Mouse (Mus musculus): ENCODE data around the gene Serpina9. TPM values are rescaled to one million over a fixed set of nuclear protein-coding genes. Genes with fewer than 3 reads are reported as not detected.
A peak's percentile ranks its signal among the peaks of the same experiment; 100 is the strongest.

Serpina9 gene
- polyA plus RNA-seq, 1 experiment: 3.8 TPM

DNA sequence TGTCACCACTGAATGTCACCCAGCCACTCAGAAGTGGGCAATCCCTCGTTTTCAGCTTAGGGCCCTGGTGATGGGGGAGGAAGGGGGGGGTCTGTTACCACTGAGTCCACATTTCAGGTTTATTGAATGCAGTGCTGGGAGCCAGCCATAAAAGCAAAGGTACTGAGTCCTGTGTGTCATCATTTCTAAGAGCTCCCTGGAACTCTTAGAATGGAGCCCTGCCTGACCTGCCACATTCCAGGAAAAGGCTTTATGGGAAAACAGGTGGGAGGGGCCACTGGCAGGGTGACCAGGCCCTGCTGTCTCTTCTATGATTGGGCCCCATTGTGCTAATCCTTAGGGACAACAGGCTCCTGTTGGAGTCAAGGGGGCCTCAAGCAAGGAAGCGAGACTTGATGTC lies 17.0 kb downstream of the Serpina9 start:
- Histone ChIP-seq H3K4me1 (ENCODE audit: control insufficient read depth, insufficient read depth, low read length) (peaks cover 1% of the 10 kb centered on the region; the same call in 1 of the 2 replicates), H3K27ac (ENCODE audit: insufficient read depth, low read length) (no peak overlapping the region), H3K4me3 (ENCODE audit: insufficient read depth, low read length) (no peak overlapping the region)
- TF ChIP-seq POLR2A (IDR thresholded peaks at IDR 0.05; ENCODE audit: extremely low read depth, insufficient read depth, low read length) (no peak), CTCF (IDR thresholded peaks at IDR 0.05; ENCODE audit: extremely low read depth, insufficient read depth, low read length) (no peak)

DNA sequence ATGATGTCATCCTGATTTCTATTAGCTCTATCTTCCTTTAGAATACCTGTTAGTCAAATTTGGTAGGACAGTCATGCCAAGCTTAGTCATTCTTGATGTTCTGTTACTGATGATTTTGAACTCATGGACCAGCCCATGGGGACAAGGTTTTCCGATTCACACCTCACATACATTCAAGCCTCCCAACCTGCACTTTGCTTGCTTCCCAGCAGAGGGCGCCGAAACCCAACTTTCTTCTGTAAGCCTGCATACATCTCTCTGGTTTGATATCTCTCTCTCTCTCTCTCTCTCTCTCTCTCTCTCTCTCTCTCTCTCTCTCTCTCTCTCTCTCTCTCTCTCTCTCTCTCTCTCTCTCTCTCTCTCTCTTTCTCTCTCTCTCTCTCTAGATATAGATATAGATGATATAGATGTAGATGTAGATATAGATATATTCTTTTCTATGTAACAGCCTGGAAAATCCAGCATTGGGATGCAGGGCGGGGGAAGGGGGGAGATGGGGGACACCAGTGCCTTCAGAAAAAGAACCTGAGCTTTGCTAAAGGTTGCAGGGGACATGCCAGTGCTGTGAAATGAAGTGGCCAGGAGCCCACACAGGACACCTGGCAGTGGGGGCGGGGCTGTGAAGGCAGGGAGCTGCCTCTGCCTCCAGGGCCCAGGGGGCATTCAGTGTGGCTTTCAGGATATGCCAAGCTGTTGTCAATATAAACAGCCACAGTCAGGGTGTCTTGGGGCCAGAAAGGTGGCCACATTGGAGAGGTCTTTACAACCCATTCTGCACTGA lies 18.1 kb downstream of the Serpina9 start:
- H3K4me3 ChIP-seq (ENCODE audit: insufficient read depth, low read length): no peak overlapping the region
- peaks cover 1% of the 10 kb centered on the region; the same call in 1 of the 2 replicates for H3K4me1 ChIP-seq (ENCODE audit: control insufficient read depth, insufficient read depth, low read length)
- H3K27ac ChIP-seq (ENCODE audit: insufficient read depth, low read length): no peak overlapping the region
- peak; percentile 91 for TF ChIP-seq CTCF (IDR thresholded peaks at IDR 0.05; ENCODE audit: extremely low read depth, insufficient read depth, low read length)
- TF ChIP-seq POLR2A (IDR thresholded peaks at IDR 0.05; ENCODE audit: extremely low read depth, insufficient read depth, low read length): no peak

GRCm38 (mm10) chr12:103992945-103993344 lies 20.6 kb downstream of the Serpina9 start:
- no peak for TF ChIP-seq POLR2A (IDR thresholded peaks at IDR 0.05; ENCODE audit: extremely low read depth, insufficient read depth, low read length)
- TF ChIP-seq CTCF (IDR thresholded peaks at IDR 0.05; ENCODE audit: extremely low read depth, insufficient read depth, low read length): no peak
- H3K4me3 ChIP-seq (ENCODE audit: insufficient read depth, low read length): no peak overlapping the region
- no peaks in the 10 kb centered on the region for H3K4me1 ChIP-seq (ENCODE audit: control insufficient read depth, insufficient read depth, low read length)
- no peak overlapping the region for H3K27ac ChIP-seq (ENCODE audit: insufficient read depth, low read length)

DNA sequence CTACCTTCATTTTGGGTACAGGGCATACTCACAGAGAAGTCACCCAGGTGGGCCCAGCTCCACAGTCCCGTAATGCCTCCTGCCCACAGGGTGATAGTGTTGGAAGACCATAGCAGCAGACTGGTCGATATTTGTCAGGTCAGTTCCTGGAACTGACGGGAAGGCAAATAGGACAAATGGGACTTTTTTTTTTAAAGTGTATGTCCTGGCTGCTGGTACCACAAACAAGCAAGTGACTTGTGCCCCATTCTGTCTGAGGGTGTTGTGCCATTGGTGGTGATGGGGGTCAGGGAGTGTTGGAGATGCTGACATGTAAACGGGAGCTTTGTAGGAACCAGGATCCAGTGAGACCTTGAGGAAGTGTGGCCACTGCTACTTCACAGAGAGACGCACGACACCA lies 23.7 kb downstream of the Serpina9 start, which contains the start of gene Serpina11:
Gene Serpina11 (minus strand): TSS at position 101 of the 400 bp plus-strand sequence.
- Histone ChIP-seq H3K4me3 (ENCODE audit: insufficient read depth, low read length) (no peak within 1 kb of the TSS), H3K4me1 (ENCODE audit: control insufficient read depth, insufficient read depth, low read length) (no peaks in the 10 kb centered on the region), H3K27ac (ENCODE audit: insufficient read depth, low read length) (no peak within 1 kb of the TSS)
- TF ChIP-seq POLR2A (IDR thresholded peaks at IDR 0.05; ENCODE audit: extremely low read depth, insufficient read depth, low read length) (no peak), CTCF (IDR thresholded peaks at IDR 0.05; ENCODE audit: extremely low read depth, insufficient read depth, low read length) (no peak)

- TF ChIP-seq CTCF (IDR thresholded peaks at IDR 0.05; ENCODE audit: extremely low read depth, insufficient read depth, low read length) (no peak), POLR2A (IDR thresholded peaks at IDR 0.05; ENCODE audit: extremely low read depth, insufficient read depth, low read length) (no peak)
- no peaks in the 10 kb centered on the region for H3K4me1 ChIP-seq (ENCODE audit: control insufficient read depth, insufficient read depth, low read length)
- H3K4me3 ChIP-seq (ENCODE audit: insufficient read depth, low read length): no peak overlapping the region
- no peak overlapping the region for H3K27ac ChIP-seq (ENCODE audit: insufficient read depth, low read length)
These were observed 24.1 kb downstream of the Serpina9 start for GRCm38 (mm10) chr12:103989514-103989767.

DNA sequence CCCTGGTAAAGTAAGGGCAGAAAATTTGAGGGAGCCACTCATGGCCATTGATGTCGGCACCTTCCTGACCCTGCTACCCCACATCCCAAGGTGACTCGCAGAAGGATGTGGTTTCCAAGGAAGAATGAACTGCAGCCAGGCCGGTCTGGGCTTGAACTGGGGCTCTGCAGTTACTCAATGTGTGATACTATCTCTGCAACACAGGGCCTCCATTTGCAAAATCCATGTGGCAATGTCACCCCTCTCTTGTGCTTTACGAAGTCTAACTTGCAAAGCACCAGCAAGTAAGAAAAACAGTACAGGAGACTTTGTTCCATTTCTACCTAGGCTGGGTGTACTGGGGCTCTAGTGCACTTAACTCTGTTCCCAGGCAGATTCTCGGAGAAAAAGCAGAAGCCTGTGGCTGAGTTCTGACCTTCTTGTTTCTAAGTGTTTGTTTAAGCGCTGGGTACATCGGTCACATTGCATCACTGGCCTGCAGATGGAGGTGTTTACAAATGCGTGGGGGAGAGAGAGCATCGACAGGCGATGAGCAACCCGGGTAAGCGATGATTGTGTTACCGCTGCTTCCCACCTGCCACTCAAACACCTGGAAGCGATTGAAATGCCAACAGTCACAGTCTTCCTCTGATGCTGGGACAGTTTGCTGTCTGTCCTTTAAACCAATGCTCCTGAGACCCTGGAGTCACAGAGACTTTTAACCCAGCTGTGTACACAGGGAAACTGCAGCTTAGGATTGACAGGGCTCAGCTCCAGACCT lies 24.6 kb downstream of the Serpina9 start:
- Histone ChIP-seq H3K4me1 (ENCODE audit: control insufficient read depth, insufficient read depth, low read length) (no peaks in the 10 kb centered on the region), H3K27ac (ENCODE audit: insufficient read depth, low read length) (no peak overlapping the region), H3K4me3 (ENCODE audit: insufficient read depth, low read length) (no peak overlapping the region)
- no peak for TF ChIP-seq CTCF (IDR thresholded peaks at IDR 0.05; ENCODE audit: extremely low read depth, insufficient read depth, low read length)
- no peak for TF ChIP-seq POLR2A (IDR thresholded peaks at IDR 0.05; ENCODE audit: extremely low read depth, insufficient read depth, low read length)

- Histone ChIP-seq H3K4me3 (ENCODE audit: insufficient read depth, low read length) (no peak overlapping the region), H3K27ac (ENCODE audit: insufficient read depth, low read length) (no peak overlapping the region), H3K4me1 (ENCODE audit: control insufficient read depth, insufficient read depth, low read length) (no peaks in the 10 kb centered on the region; the same call in 1 of the 2 replicates)
- TF ChIP-seq CTCF (IDR thresholded peaks at IDR 0.05; ENCODE audit: extremely low read depth, insufficient read depth, low read length) (no peak), POLR2A (IDR thresholded peaks at IDR 0.05; ENCODE audit: extremely low read depth, insufficient read depth, low read length) (no peak)
These were observed 27.7 kb downstream of the Serpina9 start for GRCm38 (mm10) chr12:103985868-103986267.

DNA sequence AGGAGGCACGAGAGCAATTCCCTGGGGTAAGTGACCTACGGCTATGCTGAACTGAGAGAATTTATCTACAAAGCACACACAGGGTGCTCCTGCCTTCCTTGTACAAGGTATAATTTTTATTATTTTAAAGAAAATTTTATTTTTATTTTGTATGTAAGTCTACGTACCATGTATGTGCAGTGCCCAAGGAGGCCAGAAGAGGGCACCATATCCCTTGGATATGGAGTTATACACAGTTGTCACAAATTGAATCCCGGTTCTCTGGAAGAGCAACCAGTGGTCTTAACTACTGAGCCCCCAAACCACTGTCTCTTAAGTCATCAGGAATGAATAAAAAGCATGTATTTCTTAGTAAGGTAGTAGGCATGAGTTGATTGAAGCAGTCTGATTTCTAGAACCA lies 28.6 kb downstream of the Serpina9 start:
- Histone ChIP-seq H3K27ac (ENCODE audit: insufficient read depth, low read length) (no peak overlapping the region), H3K4me1 (ENCODE audit: control insufficient read depth, insufficient read depth, low read length) (no peaks in the 10 kb centered on the region; the same call in 1 of the 2 replicates), H3K4me3 (ENCODE audit: insufficient read depth, low read length) (no peak overlapping the region)
- TF ChIP-seq CTCF (IDR thresholded peaks at IDR 0.05; ENCODE audit: extremely low read depth, insufficient read depth, low read length) (peak; percentile 56), POLR2A (IDR thresholded peaks at IDR 0.05; ENCODE audit: extremely low read depth, insufficient read depth, low read length) (no peak)

- Histone ChIP-seq H3K27ac (ENCODE audit: insufficient read depth, low read length) (no peak overlapping the region), H3K4me3 (ENCODE audit: insufficient read depth, low read length) (no peak overlapping the region), H3K4me1 (ENCODE audit: control insufficient read depth, insufficient read depth, low read length) (peaks cover 3% of the 10 kb centered on the region)
- TF ChIP-seq POLR2A (IDR thresholded peaks at IDR 0.05; ENCODE audit: extremely low read depth, insufficient read depth, low read length): no peak
- no peak for TF ChIP-seq CTCF (IDR thresholded peaks at IDR 0.05; ENCODE audit: extremely low read depth, insufficient read depth, low read length)
These were observed 31.8 kb downstream of the Serpina9 start for GRCm38 (mm10) chr12:103981646-103982360.
